Mouse (Mus musculus) E14TG2a.4 (cell line): ENCODE results near the gene Gnb2.

Source experiments
- CTCF ChIP-seq: conservative IDR thresholded peaks from 2 replicates; pipeline ENCODE4 v1.5.1; 2014; ENCODE audit warnings: low read length
- NANOG ChIP-seq: IDR thresholded peaks from 2 replicates; pipeline ENCODE4 v1.6.1; 2014; ENCODE audit warnings: borderline replicate concordance, low read length, mixed read lengths
- POU5F1 ChIP-seq: IDR thresholded peaks from 2 replicates; pipeline ENCODE4 v1.6.1; 2014; ENCODE audit warnings: low read length, borderline replicate concordance

- no peak for TF ChIP-seq CTCF
- no peak for TF ChIP-seq NANOG
- TF ChIP-seq POU5F1, result no peak
Observed at GRCm38 (mm10) chr5:137532131-137532807, 1.0 kb downstream of the Gnb2 start.
